Mouse (Mus musculus): ENCODE data around the gene Zbed6. TPM values are rescaled to one million over a fixed set of nuclear protein-coding genes. Genes with fewer than 3 reads are reported as not detected.

The Zbed6 gene
- polyA plus RNA-seq (2014; fragmentation: Illumina TruSeq; extraction: RNeasy Lipid Tissue Mini Kit (QIAGEN cat#74804); ENCODE audit: low read depth, low replicate concordance), result 11.4 TPM

DNA sequence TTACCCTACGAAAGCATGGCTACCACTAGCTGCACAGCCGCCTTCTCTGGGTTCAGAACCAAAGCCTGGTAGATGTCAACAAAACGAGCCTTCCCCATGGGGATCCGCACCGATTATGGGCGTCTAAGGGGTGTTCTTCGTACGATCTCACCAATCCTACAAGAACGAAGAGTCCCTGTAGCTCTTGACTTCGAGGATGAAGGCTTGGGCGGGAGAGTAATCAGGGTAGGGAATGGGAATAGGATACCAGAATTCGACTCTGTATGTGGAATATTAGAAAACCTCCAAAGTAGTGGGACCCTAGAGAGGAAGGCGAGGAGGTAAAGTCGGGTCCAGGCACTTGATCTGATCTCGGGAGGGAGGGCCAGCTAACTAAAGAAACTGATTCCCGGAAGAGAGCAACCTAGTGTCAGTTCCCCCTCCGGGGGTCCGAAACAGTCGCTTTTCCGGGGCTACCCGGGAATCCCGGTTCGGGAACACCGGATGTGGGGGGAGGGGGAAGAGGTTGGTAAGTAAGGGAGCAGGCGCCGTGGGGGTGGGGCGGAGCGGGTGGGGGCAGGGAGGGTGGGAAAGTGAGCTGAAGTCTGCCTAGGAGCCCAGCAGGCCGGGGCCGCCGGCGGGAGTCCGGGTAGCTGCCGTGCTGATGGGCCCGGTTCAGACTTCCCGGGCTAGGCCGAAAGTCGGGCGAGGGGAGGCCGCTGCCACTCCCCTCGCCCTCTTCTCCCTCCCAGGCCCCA lies at the start of gene Zbed6:
Gene Zbed6 (minus strand): TSS at position 420 of the 737 bp plus-strand sequence.

DNA sequence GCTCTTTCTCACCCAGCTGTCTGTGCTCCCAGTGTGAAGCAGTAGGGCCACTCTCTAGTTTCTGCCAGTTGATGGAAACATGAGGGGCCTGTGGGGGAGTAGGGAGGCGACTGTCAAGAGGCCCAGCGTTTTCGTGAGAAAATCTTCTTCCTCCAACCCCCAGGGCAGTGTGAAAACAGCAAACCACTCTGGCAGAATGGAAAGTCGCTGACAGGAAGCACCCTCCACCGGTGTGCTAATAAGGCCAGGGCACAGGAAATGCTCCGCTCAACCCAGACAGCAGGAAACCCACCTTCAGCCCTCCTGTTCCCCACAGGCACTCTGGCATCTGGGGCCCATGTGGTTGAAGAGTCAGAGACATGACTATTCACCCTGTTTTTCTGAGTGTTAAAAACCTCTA lies 29.2 kb upstream of the Zbed6 start, which contains the start of gene Lax1:
Gene Lax1 (minus strand): TSS at position 212 of the 400 bp plus-strand sequence.

DNA sequence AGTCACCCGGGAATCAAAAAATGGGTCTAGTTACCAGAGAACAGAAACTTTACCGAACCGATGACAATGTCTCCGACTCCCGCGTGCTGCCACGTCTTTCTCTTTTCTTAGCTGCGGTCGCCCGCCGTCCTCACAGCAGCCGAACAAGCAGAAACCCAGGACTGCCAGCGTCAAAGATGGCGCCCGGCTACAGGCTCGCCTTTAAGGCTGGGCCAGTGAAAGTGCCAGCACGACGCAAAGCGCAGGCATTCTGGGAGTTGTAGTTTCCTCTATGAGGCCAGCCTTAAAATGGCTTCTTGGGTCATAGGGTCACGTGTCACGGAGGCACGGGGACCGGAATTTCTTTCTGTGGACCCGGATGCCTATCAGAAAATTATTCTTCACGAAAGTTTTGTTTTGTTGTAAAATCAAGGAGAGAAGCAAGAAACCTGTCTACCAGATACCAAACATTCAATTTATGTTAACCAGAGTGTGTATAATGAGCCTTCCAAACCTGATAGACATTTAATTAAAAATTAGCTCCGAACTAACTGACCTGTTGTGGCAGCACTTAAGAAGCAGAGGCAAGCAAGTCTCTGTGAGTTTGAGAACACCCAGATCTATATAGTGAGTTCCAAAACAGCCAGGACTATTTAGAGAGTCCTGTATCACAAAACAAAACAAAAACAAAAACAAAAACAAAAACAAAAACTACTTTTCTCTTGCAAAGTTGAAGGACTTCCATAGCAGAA lies 683 bp upstream of the Zbed6 start, which contains the start of gene Gm38394:
Gene Gm38394 (minus strand): TSS at position 116 of the 731 bp plus-strand sequence.

DNA sequence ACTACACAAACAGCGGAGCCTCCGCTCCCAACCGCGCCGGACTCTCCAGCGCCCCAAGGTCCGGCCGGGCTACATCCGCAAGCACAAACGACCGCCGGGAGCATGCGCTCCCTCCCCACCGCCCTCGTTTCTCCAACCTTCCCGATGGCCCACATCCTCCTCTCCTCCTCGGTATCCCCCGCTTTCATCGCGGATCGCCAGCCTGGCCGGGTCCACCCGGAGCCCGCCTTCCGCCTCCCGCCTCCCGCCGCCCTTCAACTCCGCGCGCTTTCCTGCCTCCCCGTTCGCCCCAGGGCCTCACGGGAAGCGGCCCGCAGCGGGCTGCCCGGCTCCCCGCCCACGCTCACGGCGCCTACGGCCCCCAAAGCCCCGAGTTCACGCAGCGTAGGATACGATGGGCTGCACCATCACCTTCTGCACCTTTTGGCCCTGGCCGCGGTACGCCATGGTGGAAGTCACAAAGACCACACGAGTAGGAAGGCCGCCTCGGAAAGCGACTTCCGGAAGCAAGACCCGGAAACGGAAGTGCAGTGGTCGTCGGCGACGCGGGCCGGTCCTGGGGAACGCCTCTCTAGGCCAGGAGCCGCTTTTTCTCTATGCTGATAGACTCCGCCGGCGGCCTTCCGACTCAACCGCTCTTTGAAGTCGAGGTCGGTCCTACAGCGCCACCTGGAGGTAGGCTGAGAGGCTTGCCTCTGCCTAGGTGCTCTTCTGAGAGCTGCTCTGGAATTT lies 50.7 kb downstream of the Zbed6 start, which contains the start of gene Snrpe:
Gene Snrpe (minus strand): TSS at position 521 of the 732 bp plus-strand sequence.

Other genes with a start within 250 kb of the Zbed6 start
- 0.28 TPM for gene Sox13, start 236.5 kb downstream of the Zbed6 start, polyA plus RNA-seq (2014; fragmentation: Illumina TruSeq; extraction: RNeasy Lipid Tissue Mini Kit (QIAGEN cat#74804); ENCODE audit: low read depth, low replicate concordance)
- gene Snrpe, start 50.6 kb downstream of the Zbed6 start, polyA plus RNA-seq (2014; fragmentation: Illumina TruSeq; extraction: RNeasy Lipid Tissue Mini Kit (QIAGEN cat#74804); ENCODE audit: low read depth, low replicate concordance), result 184 TPM
- gene Gm38394, start 433 bp upstream of the Zbed6 start, polyA plus RNA-seq (2014; fragmentation: Illumina TruSeq; extraction: RNeasy Lipid Tissue Mini Kit (QIAGEN cat#74804); ENCODE audit: low read depth, low replicate concordance), result 9.6 TPM
- 0.17 TPM for gene Lax1, start 29.2 kb upstream of the Zbed6 start, polyA plus RNA-seq (2014; fragmentation: Illumina TruSeq; extraction: RNeasy Lipid Tissue Mini Kit (QIAGEN cat#74804); ENCODE audit: low read depth, low replicate concordance)
- 36.6 TPM for gene Atp2b4, start 140.2 kb upstream of the Zbed6 start, polyA plus RNA-seq (2014; fragmentation: Illumina TruSeq; extraction: RNeasy Lipid Tissue Mini Kit (QIAGEN cat#74804); ENCODE audit: low read depth, low replicate concordance)
- gene Optc, start 247.1 kb upstream of the Zbed6 start, polyA plus RNA-seq (2014; fragmentation: Illumina TruSeq; extraction: RNeasy Lipid Tissue Mini Kit (QIAGEN cat#74804); ENCODE audit: low read depth, low replicate concordance), result 0.22 TPM

Measured in testis, adult 10 weeks (tissue).